Mouse (Mus musculus) kidney, postnatal 0 days (tissue): Measurements from ENCODE around the gene Golgb1. TPM values are rescaled to one million over a fixed set of nuclear protein-coding genes. Genes with fewer than 3 reads are reported as not detected.
A peak's percentile ranks its signal among the peaks of the same experiment; 100 is the strongest.
"Not testable (repeated sequence)": the region's sequence is repeated elsewhere in the genome, so short reads cannot be mapped to it uniquely, and the experiment has no call there.

Experiments
- ATAC-seq: fragments of 200-750 bp; cut with Nextera tagmentation; replicated peaks from 2 replicates; pipeline ENCODE4 v1.8.0; 2017; ENCODE audit warnings: low read depth, moderate number of reproducible peaks, moderate TSS enrichment, moderate library complexity; ENCODE audit not compliant: low FRiP score
- DNase-seq: peaks from one replicate; pipeline ENCODE4 v3.0.0-alpha.2; 2016; ENCODE audit warnings: low spot score
- H3K27ac ChIP-seq: fragments of 300-500 bp; sonication (generic); 2 replicates; pipeline ENCODE4 v1.5.1; 2014; ENCODE audit warnings: mild to moderate bottlenecking
- H3K27me3 ChIP-seq: fragments of 300-500 bp; sonication (generic); 2 replicates; pipeline ENCODE4 v1.6.1; 2014; ENCODE audit warnings: low read length, mixed read lengths; ENCODE audit not compliant: insufficient read depth
- H3K36me3 ChIP-seq: fragments of 300-500 bp; sonication (generic); 2 replicates; pipeline ENCODE4 v1.6.1; 2014; ENCODE audit warnings: low read length, mixed read lengths; ENCODE audit not compliant: insufficient read depth
- H3K4me1 ChIP-seq: fragments of 300-500 bp; sonication (generic); replicated peaks from 2 replicates; pipeline ENCODE4 v1.6.1; 2014; ENCODE audit warnings: antibody characterized with exemption, low read length, mixed read lengths; ENCODE audit not compliant: insufficient read depth
- H3K4me2 ChIP-seq: fragments of 300-500 bp; sonication (generic); 2 replicates; pipeline ENCODE4 v1.6.1; 2014; ENCODE audit warnings: mild to moderate bottlenecking, low read length, moderate library complexity, mixed read lengths
- H3K4me3 ChIP-seq: fragments of 300-500 bp; sonication (generic); replicated peaks from 2 replicates; pipeline ENCODE4 v1.5.1; 2014; ENCODE audit warnings: low read depth, low read length
- H3K9ac ChIP-seq: fragments of 300-500 bp; sonication (generic); 2 replicates; pipeline ENCODE4 v1.6.1; 2014; ENCODE audit warnings: low read depth, low read length
- H3K9me3 ChIP-seq: fragments of 300-500 bp; sonication (generic); replicated peaks from 2 replicates; pipeline ENCODE4 v1.6.1; 2016; ENCODE audit warnings: low read length, inconsistent platforms, mixed read lengths
- CTCF ChIP-seq: IDR thresholded peaks from 2 replicates; pipeline ENCODE4 v1.5.1; 2016; ENCODE audit warnings: antibody characterized with exemption, low read depth, mild to moderate bottlenecking, moderate library complexity
- WGBS: fragments of 180-500 bp; shearing (Covaris S2); extraction: QIAGEN DNeasy Blood & Tissue Kit; methylation state at CpG from one replicate; pipeline ENCODE4 v1.1.7; 2014; 5-methylcytosine and 5-hydroxymethylcytosine counted together
- polyA plus RNA-seq: library from polyadenylated mRNA; unstranded; fragments of >200 nt; fragmentation: Nextera tagmentation; extraction: Ambion mirVana; gene quantifications from 2 replicates; pipeline ENCODE4 v1.2.1, GENCODE M21; 2015

Golgb1 gene
- polyA plus RNA-seq: 101 and 115 TPM in 2 replicates

GRCm38 (mm10) chr16:36874583-36875275 lies at the start of gene Golgb1, which contains the start of gene Eaf2:
TSS of gene Golgb1 (plus strand) at chr16:36875140.
TSS of gene Eaf2 (minus strand) at chr16:36875003.
- Histone ChIP-seq H3K9me3 (no peaks in the 10 kb centered on the region), H3K4me2 (peak within 1 kb of the TSS; percentile 65), H3K9ac (peak within 1 kb of the TSS; percentile 92), H3K36me3 (peaks cover 8% of the 10 kb centered on the region; the same call in 1 of the 2 replicates), H3K27me3 (no peaks in the 10 kb centered on the region), H3K4me1 (peaks cover 6% of the 10 kb centered on the region; the same call in 1 of the 2 replicates), H3K27ac (peak within 1 kb of the TSS; percentile 91), H3K4me3 (peak within 1 kb of the TSS; percentile 84)
- no peak for TF ChIP-seq CTCF
- DNase-seq (peak; percentile 100), ATAC-seq (peak; percentile 100)
- under 1% methylated on average over 43 of the region's 43 CpGs for WGBS

GRCm38 (mm10) chr16:36827611-36828053 lies 47.3 kb upstream of the Golgb1 start:
- Histone ChIP-seq H3K27ac (no peak overlapping the region), H3K9ac (peak overlapping the region; percentile 79; the same call in 1 of the 2 replicates), H3K36me3 (no peaks in the 10 kb centered on the region), H3K4me1 (no peaks in the 10 kb centered on the region), H3K27me3 (no peaks in the 10 kb centered on the region), H3K4me2 (peak overlapping the region; percentile 69), H3K4me3 (peak overlapping the region; percentile 78), H3K9me3 (no peaks in the 10 kb centered on the region)
- 6% methylated on average over 11 of the region's 11 CpGs for WGBS
- ATAC-seq: no peak
- DNase-seq: no peak
- TF ChIP-seq CTCF: no peak

GRCm38 (mm10) chr16:36828054-36828786 lies 46.7 kb upstream of the Golgb1 start, which contains the start of gene Iqcb1:
TSS of gene Iqcb1 (plus strand) at chr16:36828385.
- Histone ChIP-seq H3K9ac (peak within 1 kb of the TSS; percentile 79), H3K4me2 (peak within 1 kb of the TSS; percentile 69), H3K36me3 (no peaks in the 10 kb centered on the region), H3K4me3 (peak within 1 kb of the TSS; percentile 78), H3K27me3 (no peaks in the 10 kb centered on the region), H3K27ac (peak within 1 kb of the TSS; percentile 38), H3K9me3 (no peaks in the 10 kb centered on the region), H3K4me1 (no peaks in the 10 kb centered on the region)
- WGBS: under 1% methylated on average over 64 of the region's 64 CpGs
- no peak for TF ChIP-seq CTCF
- DNase-seq: peak; percentile 87
- ATAC-seq: peak; percentile 96

- Histone ChIP-seq H3K4me3 (peak overlapping the region; percentile 78), H3K9me3 (no peaks in the 10 kb centered on the region), H3K27me3 (no peaks in the 10 kb centered on the region), H3K4me1 (no peaks in the 10 kb centered on the region), H3K4me2 (peak overlapping the region; percentile 69), H3K36me3 (no peaks in the 10 kb centered on the region), H3K9ac (peak overlapping the region; percentile 79), H3K27ac (no peak overlapping the region)
- DNase-seq (peak; percentile 25), ATAC-seq (0 out of 2 replicates have a peak, but pooled peaks have one; percentile 8)
- 6% methylated on average over 11 of the region's 11 CpGs for WGBS
- TF ChIP-seq CTCF: no peak
Observed at GRCm38 (mm10) chr16:36828820-36829219, 46.1 kb upstream of the Golgb1 start.

DNA sequence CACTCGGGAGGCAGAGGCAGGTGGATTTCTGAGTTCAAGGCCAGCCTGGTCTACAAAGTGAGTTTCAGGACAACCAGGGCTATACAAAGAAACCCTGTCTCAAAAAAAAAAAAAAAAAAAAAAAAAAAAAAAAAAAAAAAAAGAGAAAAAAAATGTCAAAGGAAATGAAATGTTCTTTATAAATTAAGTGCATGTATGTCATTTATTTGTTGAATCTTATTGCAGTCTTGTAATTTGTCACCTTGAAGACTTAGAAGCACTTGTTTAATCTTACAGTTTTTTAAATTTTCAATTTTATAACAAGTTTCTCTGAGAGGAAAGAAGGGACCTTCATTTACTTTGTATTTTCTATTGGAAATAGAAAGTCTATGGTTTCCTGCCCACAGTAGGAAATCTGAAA lies 28.0 kb upstream of the Golgb1 start:
- not testable (repeated sequence) for H3K4me2 ChIP-seq, ATAC-seq, H3K27ac ChIP-seq, H3K9me3 ChIP-seq, H3K9ac ChIP-seq, H3K27me3 ChIP-seq, H3K4me3 ChIP-seq, H3K4me1 ChIP-seq, H3K36me3 ChIP-seq, DNase-seq
- 95% methylated on average over 1 of the region's 1 CpGs for WGBS

DNA sequence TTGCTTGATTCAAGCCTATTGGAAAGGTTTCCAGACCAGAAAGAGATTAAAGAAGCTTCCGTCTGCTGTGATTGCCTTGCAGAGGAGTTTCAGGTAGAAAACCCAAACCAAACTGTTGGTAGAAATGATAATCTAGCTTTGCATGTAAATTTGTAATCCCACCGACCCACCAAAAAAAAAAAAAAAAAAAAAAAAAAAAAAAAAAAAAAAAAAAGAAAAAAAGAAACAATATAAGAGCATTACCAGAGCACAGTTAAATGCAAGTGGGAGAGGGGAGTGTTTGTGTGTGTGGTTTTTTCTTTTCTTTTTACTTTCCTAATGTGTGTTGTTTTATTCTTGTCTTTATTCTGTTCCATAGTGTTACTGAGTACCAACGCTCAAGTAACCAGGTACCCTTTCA lies 23.7 kb upstream of the Golgb1 start:
- DNase-seq (no peak), ATAC-seq (no peak)
- Histone ChIP-seq H3K9ac (no peak overlapping the region), H3K4me3 (no peak overlapping the region), H3K27me3 (no peaks in the 10 kb centered on the region), H3K9me3 (no peaks in the 10 kb centered on the region), H3K4me1 (no peaks in the 10 kb centered on the region), H3K27ac (no peak overlapping the region), H3K4me2 (no peak overlapping the region), H3K36me3 (peaks cover 6% of the 10 kb centered on the region)
- WGBS: 92% methylated on average over 3 of the region's 3 CpGs
- no peak for TF ChIP-seq CTCF
